Mouse (Mus musculus) lung, embryonic 14.5 days (tissue): ENCODE results near the gene Pip4k2a. TPM values are rescaled to one million over a fixed set of nuclear protein-coding genes. Genes with fewer than 3 reads are reported as not detected.

Experiments used
- ATAC-seq: fragments of 200-750 bp; cut with Nextera tagmentation; 2 replicates; pipeline ENCODE4 v1.8.0; 2017; ENCODE audit warnings: mild to moderate bottlenecking, moderate TSS enrichment, moderate library complexity; ENCODE audit not compliant: insufficient read depth
- DNase-seq: peaks from one replicate; pipeline ENCODE4 v3.0.0-alpha.2; 2015
- H3K27ac ChIP-seq: fragments of 300-500 bp; sonication (generic); 2 replicates; pipeline ENCODE4 v1.5.1; 2014; ENCODE audit warnings: low read depth, mild to moderate bottlenecking, moderate library complexity
- H3K27me3 ChIP-seq: fragments of 300-500 bp; sonication (generic); 2 replicates; pipeline ENCODE4 v1.6.1; 2014; ENCODE audit warnings: low read length, control low read depth; ENCODE audit not compliant: insufficient read depth
- H3K36me3 ChIP-seq: fragments of 300-500 bp; sonication (generic); 2 replicates; pipeline ENCODE4 v1.6.1; 2014; ENCODE audit warnings: control low read depth; ENCODE audit not compliant: insufficient read depth
- H3K4me1 ChIP-seq: fragments of 300-500 bp; sonication (generic); 2 replicates; pipeline ENCODE4 v1.6.1; 2014; ENCODE audit warnings: antibody characterized with exemption, control low read depth; ENCODE audit not compliant: insufficient read depth
- H3K4me2 ChIP-seq: fragments of 300-500 bp; sonication (generic); 2 replicates; pipeline ENCODE4 v1.6.1; 2014; ENCODE audit warnings: mild to moderate bottlenecking
- H3K4me3 ChIP-seq: fragments of 300-500 bp; sonication (generic); 2 replicates; pipeline ENCODE4 v1.5.1; 2014; ENCODE audit warnings: low read depth, low read length
- H3K9ac ChIP-seq: fragments of 300-500 bp; sonication (generic); 2 replicates; pipeline ENCODE4 v1.6.1; 2014
- H3K9me3 ChIP-seq: fragments of 300-500 bp; sonication (generic); 2 replicates; pipeline ENCODE4 v1.6.1; 2016; ENCODE audit warnings: low read depth, low read length, control low read depth
- CTCF ChIP-seq: IDR thresholded peaks from 2 replicates; pipeline ENCODE4 v1.5.1; 2016; ENCODE audit warnings: antibody characterized with exemption, low read depth
- WGBS: fragments of 180-500 bp; shearing (Covaris S2); extraction: QIAGEN DNeasy Blood & Tissue Kit; methylation state at CpG from one replicate; pipeline ENCODE4 v1.1.7; 2014; 5-methylcytosine and 5-hydroxymethylcytosine counted together
- polyA plus RNA-seq: library from polyadenylated mRNA; unstranded; fragments of >200 nt; fragmentation: Nextera tagmentation; extraction: Ambion mirVana; gene quantifications from 2 replicates; pipeline ENCODE4 v1.2.1, GENCODE M21; 2014

Pip4k2a gene
- polyA plus RNA-seq, 1 experiment from 2014 or later, result 10.2 TPM

- H3K27me3 ChIP-seq, result peaks cover 3% of the 10 kb centered on the region; the same call in 1 of the 2 replicates
- no peaks in the 10 kb centered on the region for H3K4me1 ChIP-seq
- ATAC-seq (peak; percentile 54; the same call in 1 of the 2 replicates), DNase-seq (peak; percentile 67)
- 49% methylated on average over 18 of the region's 18 CpGs for WGBS
- no peaks in the 10 kb centered on the region for H3K36me3 ChIP-seq
- peak overlapping the region; percentile 50 for H3K4me2 ChIP-seq
- H3K4me3 ChIP-seq, result peak overlapping the region; percentile 9; the same call in 1 of the 2 replicates
- H3K9ac ChIP-seq, result no peak overlapping the region
- 0 out of 2 replicates have a peak overlapping the region, but pooled peaks have one; percentile 8 for H3K27ac ChIP-seq
- no peak for TF ChIP-seq CTCF
- no peaks in the 10 kb centered on the region for H3K9me3 ChIP-seq
Measured at GRCm38 (mm10) chr2:18821451-18822379, 176.2 kb downstream of the Pip4k2a start.

GRCm38 (mm10) chr2:18819520-18819919 is 178.4 kb downstream of the Pip4k2a start:
- 70% methylated on average over 7 of the region's 7 CpGs for WGBS
- no peak overlapping the region for H3K9ac ChIP-seq
- no peak overlapping the region for H3K27ac ChIP-seq
- no peak for ATAC-seq
- peaks cover 3% of the 10 kb centered on the region; the same call in 1 of the 2 replicates for H3K27me3 ChIP-seq
- TF ChIP-seq CTCF, result peak; percentile 34; the same call in 1 of the 2 replicates
- no peaks in the 10 kb centered on the region for H3K9me3 ChIP-seq
- no peak overlapping the region for H3K4me2 ChIP-seq
- no peaks in the 10 kb centered on the region for H3K36me3 ChIP-seq
- no peak overlapping the region for H3K4me3 ChIP-seq
- no peak for DNase-seq
- H3K4me1 ChIP-seq, result no peaks in the 10 kb centered on the region

GRCm38 (mm10) chr2:18816036-18816435 is 181.9 kb downstream of the Pip4k2a start:
- Histone ChIP-seq H3K27me3 (peaks cover 3% of the 10 kb centered on the region; the same call in 1 of the 2 replicates), H3K36me3 (no peaks in the 10 kb centered on the region), H3K4me2 (no peak overlapping the region), H3K9ac (no peak overlapping the region), H3K4me1 (no peaks in the 10 kb centered on the region), H3K9me3 (no peaks in the 10 kb centered on the region), H3K27ac (no peak overlapping the region), H3K4me3 (no peak overlapping the region)
- TF ChIP-seq CTCF, result no peak
- no peak for ATAC-seq
- DNase-seq, result no peak
- 91% methylated on average over 2 of the region's 2 CpGs for WGBS

- H3K4me3 ChIP-seq, result no peak overlapping the region
- no peak overlapping the region for H3K4me2 ChIP-seq
- ATAC-seq (no peak), DNase-seq (no peak)
- no peak overlapping the region for H3K27ac ChIP-seq
- H3K27me3 ChIP-seq, result peaks cover 3% of the 10 kb centered on the region; the same call in 1 of the 2 replicates
- WGBS, result 82% methylated on average over 6 of the region's 6 CpGs
- H3K9ac ChIP-seq, result no peak overlapping the region
- no peaks in the 10 kb centered on the region for H3K9me3 ChIP-seq
- no peaks in the 10 kb centered on the region for H3K4me1 ChIP-seq
- no peaks in the 10 kb centered on the region for H3K36me3 ChIP-seq
- TF ChIP-seq CTCF, result no peak
Measured at GRCm38 (mm10) chr2:18815336-18815965, 182.5 kb downstream of the Pip4k2a start.

- Histone ChIP-seq H3K27me3 (peaks cover 3% of the 10 kb centered on the region; the same call in 1 of the 2 replicates), H3K4me1 (no peaks in the 10 kb centered on the region), H3K27ac (no peak overlapping the region), H3K36me3 (no peaks in the 10 kb centered on the region), H3K4me2 (no peak overlapping the region), H3K9ac (no peak overlapping the region), H3K4me3 (no peak overlapping the region), H3K9me3 (no peaks in the 10 kb centered on the region)
- ATAC-seq (no peak), DNase-seq (no peak)
- 38% methylated on average over 5 of the region's 5 CpGs for WGBS
- no peak for TF ChIP-seq CTCF
Measured at GRCm38 (mm10) chr2:18814447-18814804, 183.5 kb downstream of the Pip4k2a start.

- H3K4me1 ChIP-seq, result no peaks in the 10 kb centered on the region
- TF ChIP-seq CTCF, result no peak
- 41% methylated on average over 11 of the region's 11 CpGs for WGBS
- no peak overlapping the region for H3K4me3 ChIP-seq
- H3K36me3 ChIP-seq, result no peaks in the 10 kb centered on the region
- H3K9ac ChIP-seq, result no peak overlapping the region
- no peaks in the 10 kb centered on the region for H3K9me3 ChIP-seq
- H3K27ac ChIP-seq, result no peak overlapping the region
- DNase-seq (no peak), ATAC-seq (no peak)
- peaks cover 3% of the 10 kb centered on the region; the same call in 1 of the 2 replicates for H3K27me3 ChIP-seq
- H3K4me2 ChIP-seq, result no peak overlapping the region
Measured at GRCm38 (mm10) chr2:18813683-18814446, 184.1 kb downstream of the Pip4k2a start.
